Mouse (Mus musculus) liver, postnatal 0 days (tissue): ENCODE measurements around the gene Zfp664. TPM values are rescaled to one million over a fixed set of nuclear protein-coding genes. Genes with fewer than 3 reads are reported as not detected.

Experiments
- ATAC-seq: fragments of 200-750 bp; cut with Nextera tagmentation; 2 replicates; pipeline ENCODE4 v1.8.0; 2017; ENCODE audit warnings: mild to moderate bottlenecking, moderate library complexity
- DNase-seq: peaks from one replicate; pipeline ENCODE4 v3.0.0-alpha.2; 2016
- H3K27ac ChIP-seq: fragments of 300-500 bp; sonication (generic); 2 replicates; pipeline ENCODE4 v1.5.1; 2014; ENCODE audit warnings: antibody characterized with exemption, moderate library complexity, mild to moderate bottlenecking, low read depth
- H3K27me3 ChIP-seq: fragments of 300-500 bp; sonication (generic); 2 replicates; pipeline ENCODE4 v1.6.1; 2014; ENCODE audit warnings: low read length, control low read depth, mixed read lengths; ENCODE audit not compliant: insufficient read depth
- H3K36me3 ChIP-seq: fragments of 300-500 bp; sonication (generic); replicated peaks from 2 replicates; pipeline ENCODE4 v1.6.1; 2014; ENCODE audit warnings: mild to moderate bottlenecking, control low read depth, low read length, moderate library complexity, mixed read lengths; ENCODE audit not compliant: insufficient read depth
- H3K4me1 ChIP-seq: fragments of 300-500 bp; sonication (generic); 2 replicates; pipeline ENCODE4 v1.6.1; 2014; ENCODE audit warnings: antibody characterized with exemption, mild to moderate bottlenecking, control low read depth; ENCODE audit not compliant: insufficient read depth
- H3K4me2 ChIP-seq: fragments of 300-500 bp; sonication (generic); 2 replicates; pipeline ENCODE4 v1.6.1; 2014; ENCODE audit warnings: low read depth, mild to moderate bottlenecking, low read length, moderate library complexity, mixed read lengths
- H3K4me3 ChIP-seq: fragments of 300-500 bp; sonication (generic); 2 replicates; pipeline ENCODE4 v1.5.1; 2014; ENCODE audit warnings: low read depth, low read length
- H3K9ac ChIP-seq: fragments of 300-500 bp; sonication (generic); replicated peaks from 2 replicates; pipeline ENCODE4 v1.6.1; 2014; ENCODE audit warnings: mild to moderate bottlenecking, moderate library complexity
- H3K9me3 ChIP-seq: fragments of 300-500 bp; sonication (generic); 2 replicates; pipeline ENCODE4 v1.6.1; 2016; ENCODE audit warnings: mild to moderate bottlenecking, control low read depth, low read length, mixed read lengths
- CTCF ChIP-seq: sonication (generic); IDR thresholded peaks from 2 replicates; pipeline ENCODE4 v1.5.1; 2016; ENCODE audit warnings: antibody characterized with exemption, low read depth
- EP300 ChIP-seq: IDR thresholded peaks from 2 replicates; pipeline ENCODE4 v1.6.1; 2016; ENCODE audit warnings: antibody characterized with exemption, low read depth, mild to moderate bottlenecking
- WGBS: fragments of 180-500 bp; shearing (Covaris S2); extraction: QIAGEN DNeasy Blood & Tissue Kit; methylation state at CpG from one replicate; pipeline ENCODE4 v1.1.7; 2014; ENCODE audit not compliant: insufficient replicate concordance; 5-methylcytosine and 5-hydroxymethylcytosine counted together
- polyA plus RNA-seq: library from polyadenylated mRNA; unstranded; fragments of >200 nt; fragmentation: Nextera tagmentation; extraction: Ambion mirVana; gene quantifications from 2 replicates; pipeline ENCODE4 v1.2.1, GENCODE M21; 2015

The Zfp664 gene
- 10.6 and 12.1 TPM in 2 replicates for polyA plus RNA-seq

- DNase-seq, result peak; percentile 98
- 1% methylated on average over 75 of the region's 103 CpGs for WGBS
- peak within 1 kb of the TSS; percentile 94 for H3K4me3 ChIP-seq
- peak within 1 kb of the TSS; percentile 69 for H3K9ac ChIP-seq
- peak; percentile 95 for ATAC-seq
- H3K4me2 ChIP-seq, result peak within 1 kb of the TSS; percentile 96
- H3K9me3 ChIP-seq, result no peaks in the 10 kb centered on the region
- peaks cover 19% of the 10 kb centered on the region for H3K4me1 ChIP-seq
- H3K27me3 ChIP-seq, result peaks cover 37% of the 10 kb centered on the region
- H3K27ac ChIP-seq, result peak within 1 kb of the TSS; percentile 60; the same call in 1 of the 2 replicates
- H3K36me3 ChIP-seq, result no peaks in the 10 kb centered on the region
- TF ChIP-seq CTCF (no peak), EP300 (no peak)
These were observed at the start of gene Zfp664, which contains the start of gene Ccdc92 for GRCm38 (mm10) chr5:124862013-124862866. Gene Zfp664, plus strand, starts transcription at chr5:124862691. Gene Ccdc92, minus strand, starts transcription at chr5:124862424.

- Histone ChIP-seq H3K4me1 (no peaks in the 10 kb centered on the region), H3K9ac (no peak overlapping the region), H3K27ac (no peak overlapping the region), H3K36me3 (no peaks in the 10 kb centered on the region), H3K9me3 (no peaks in the 10 kb centered on the region), H3K27me3 (no peaks in the 10 kb centered on the region), H3K4me2 (no peak overlapping the region), H3K4me3 (no peak overlapping the region)
- TF ChIP-seq CTCF, result no peak
- no peak for TF ChIP-seq EP300
- ATAC-seq (no peak), DNase-seq (no peak)
- 59% methylated on average over 5 of the region's 5 CpGs for WGBS
These were observed 47.7 kb upstream of the Zfp664 start for GRCm38 (mm10) chr5:124814797-124815196.

- DNase-seq (no peak), ATAC-seq (no peak)
- Histone ChIP-seq H3K4me2 (no peak overlapping the region), H3K4me1 (no peaks in the 10 kb centered on the region), H3K27ac (no peak overlapping the region), H3K27me3 (no peaks in the 10 kb centered on the region), H3K9ac (no peak overlapping the region), H3K4me3 (no peak overlapping the region), H3K36me3 (no peaks in the 10 kb centered on the region), H3K9me3 (no peaks in the 10 kb centered on the region)
- no peak for TF ChIP-seq EP300
- TF ChIP-seq CTCF, result no peak
- 83% methylated on average over 15 of the region's 15 CpGs for WGBS
These were observed 45.4 kb upstream of the Zfp664 start for GRCm38 (mm10) chr5:124817050-124817449.

GRCm38 (mm10) chr5:124822128-124822894 is 40.2 kb upstream of the Zfp664 start:
- Histone ChIP-seq H3K4me1 (no peaks in the 10 kb centered on the region), H3K27me3 (no peaks in the 10 kb centered on the region), H3K4me3 (no peak overlapping the region), H3K27ac (no peak overlapping the region), H3K9ac (no peak overlapping the region), H3K4me2 (no peak overlapping the region), H3K36me3 (no peaks in the 10 kb centered on the region), H3K9me3 (no peaks in the 10 kb centered on the region)
- no peak for TF ChIP-seq EP300
- no peak for TF ChIP-seq CTCF
- WGBS, result 76% methylated on average over 18 of the region's 18 CpGs
- ATAC-seq, result no peak
- no peak for DNase-seq

- Histone ChIP-seq H3K4me2 (no peak overlapping the region), H3K4me3 (no peak overlapping the region), H3K9ac (no peak overlapping the region), H3K4me1 (no peaks in the 10 kb centered on the region), H3K9me3 (no peaks in the 10 kb centered on the region), H3K27ac (no peak overlapping the region), H3K27me3 (no peaks in the 10 kb centered on the region), H3K36me3 (no peaks in the 10 kb centered on the region)
- 84% methylated on average over 12 of the region's 12 CpGs for WGBS
- DNase-seq, result no peak
- no peak for ATAC-seq
- no peak for TF ChIP-seq EP300
These were observed 32.2 kb upstream of the Zfp664 start for GRCm38 (mm10) chr5:124830331-124830730.

GRCm38 (mm10) chr5:124835218-124835617 is 27.3 kb upstream of the Zfp664 start:
- H3K27me3 ChIP-seq, result no peaks in the 10 kb centered on the region
- no peak overlapping the region for H3K9ac ChIP-seq
- no peak for TF ChIP-seq EP300
- TF ChIP-seq CTCF, result no peak
- H3K9me3 ChIP-seq, result no peaks in the 10 kb centered on the region
- 89% methylated on average over 15 of the region's 15 CpGs for WGBS
- no peak overlapping the region for H3K4me2 ChIP-seq
- no peaks in the 10 kb centered on the region for H3K4me1 ChIP-seq
- no peak for ATAC-seq
- no peak overlapping the region for H3K27ac ChIP-seq
- H3K4me3 ChIP-seq, result no peak overlapping the region
- H3K36me3 ChIP-seq, result no peaks in the 10 kb centered on the region
- DNase-seq, result no peak
